In the genomic region with DNA sequence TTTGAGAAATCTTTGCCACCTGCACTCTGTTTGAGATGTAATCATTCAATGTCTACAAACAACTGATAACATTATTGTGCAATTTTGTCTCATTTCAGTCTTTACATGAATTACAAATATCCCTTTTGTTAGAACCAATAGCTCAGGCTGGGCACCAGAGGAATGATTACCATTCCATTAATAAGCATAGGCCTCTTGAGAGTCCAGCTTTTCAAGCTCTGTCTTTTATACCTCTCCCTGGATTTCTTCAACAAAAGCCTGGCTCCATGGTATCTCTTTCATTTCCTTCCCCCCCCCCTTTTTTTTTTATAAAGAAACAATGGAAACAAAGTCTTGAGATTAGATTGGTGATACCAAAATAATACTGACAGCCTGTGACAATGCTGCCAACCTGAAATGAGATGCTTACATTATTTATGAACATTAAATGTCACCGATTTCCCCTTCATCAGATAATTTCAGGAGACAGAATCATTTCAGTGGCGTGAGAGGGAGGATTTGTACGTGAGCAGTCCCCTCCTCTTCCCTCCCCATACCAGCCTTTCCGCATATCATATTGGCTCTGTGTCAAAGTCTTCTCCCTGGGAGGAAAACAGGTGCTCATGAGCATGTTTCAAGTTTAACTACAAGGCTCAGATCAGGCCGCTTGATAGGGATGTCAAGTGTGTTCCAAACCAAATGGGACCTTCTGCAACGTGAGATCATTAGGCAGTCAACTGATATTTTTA, we compare ENCODE assay signal across 18 mouse cellular contexts.
A peak's percentile ranks its signal among the peaks of the same experiment; 100 is the strongest.
DNase-seq lines count a peak whose midpoint lies in the region; ATAC-seq and TF ChIP-seq lines count a peak whose summit lies in the region.
"Had no signal": no experiment of that assay in that cellular context is flagged by ENCODE, and none has a peak within 500 bp of the region (broad histone marks: within the 10 kb centered on the region; RNA-seq: fewer than 3 reads in every experiment).

No protein-coding gene starts in this region.

- H3K27ac ChIP-seq in neural tube, embryonic 12.5 days, result no peak overlapping the region
- H3K27ac ChIP-seq in neural tube, embryonic 15.5 days (replicated peaks), result no peak overlapping the region
- no peak overlapping the region; the same call in 1 of the 2 replicates for H3K27ac ChIP-seq in hindbrain, embryonic 13.5 days
- H3K27ac ChIP-seq in midbrain, embryonic 12.5 days (replicated peaks), result 0 out of 2 replicates have a peak overlapping the region, but pooled peaks have one; percentile 15
- no peak overlapping the region for H3K27ac ChIP-seq in cerebellum, adult 2 months (ENCODE audit: insufficient read depth, low read length)
- H3K27ac ChIP-seq: layer of hippocampus, adult 2 months; liver, embryonic 12.5 days; macrophage; stomach, postnatal 0 days had no signal

- H3K4me3 ChIP-seq in neural tube, embryonic 12.5 days, result no peak overlapping the region
- H3K4me3 ChIP-seq in neural tube, embryonic 15.5 days (replicated peaks), result no peak overlapping the region
- H3K4me3 ChIP-seq in hindbrain, embryonic 13.5 days, result no peak overlapping the region
- H3K4me3 ChIP-seq in midbrain, embryonic 12.5 days, result no peak overlapping the region
- no peak overlapping the region for H3K4me3 ChIP-seq in cerebellum, adult 2 months (replicated peaks; ENCODE audit: insufficient read depth, low read depth, low read length)
- H3K4me3 ChIP-seq: layer of hippocampus, adult 2 months; liver, embryonic 12.5 days had no signal

- no peak overlapping the region for H3K4me2 ChIP-seq in neural tube, embryonic 12.5 days (replicated peaks)
- H3K4me2 ChIP-seq in neural tube, embryonic 15.5 days, result no peak overlapping the region
- no peak overlapping the region for H3K4me2 ChIP-seq in hindbrain, embryonic 13.5 days
- H3K4me2 ChIP-seq in midbrain, embryonic 12.5 days (replicated peaks), result peak overlapping the region; percentile 6; the same call in 1 of the 2 replicates
- H3K4me2 ChIP-seq: liver, embryonic 12.5 days; lung, embryonic 14.5 days had no signal

- WGBS in neural tube, embryonic 12.5 days, result 33% methylated on average over 6 of the region's 6 CpGs
- 20% methylated on average over 6 of the region's 6 CpGs for WGBS in neural tube, embryonic 15.5 days
- WGBS in hindbrain, embryonic 13.5 days, result 23% methylated on average over 6 of the region's 6 CpGs
- 22% methylated on average over 6 of the region's 6 CpGs for WGBS in midbrain, embryonic 12.5 days
- whole genome bisulfite sequencing in cerebellum, adult 2 months, result 13% methylated on average over 6 of the region's 6 CpGs

- H3K9me3 ChIP-seq in neural tube, embryonic 12.5 days, result no peaks in the 10 kb centered on the region
- H3K9me3 ChIP-seq in neural tube, embryonic 15.5 days (replicated peaks), result no peaks in the 10 kb centered on the region
- no peaks in the 10 kb centered on the region for H3K9me3 ChIP-seq in hindbrain, embryonic 13.5 days
- H3K9me3 ChIP-seq in midbrain, embryonic 12.5 days, result no peaks in the 10 kb centered on the region
- H3K9me3 ChIP-seq: liver, embryonic 12.5 days had no signal

- ATAC-seq in neural tube, embryonic 12.5 days (ENCODE audit: low FRiP score, low read depth), result 0 out of 2 replicates have a peak, but pooled peaks have one; percentile 44
- ATAC-seq in neural tube, embryonic 15.5 days (ENCODE audit: low FRiP score), result no peak
- ATAC-seq in hindbrain, embryonic 13.5 days (ENCODE audit: low FRiP score), result peak; percentile 72
- peak; percentile 89 for ATAC-seq in midbrain, embryonic 12.5 days (ENCODE audit: low FRiP score, low read depth)
- ATAC-seq: intestine, postnatal 0 days; liver, embryonic 12.5 days had no signal

- H3K4me1 ChIP-seq in neural tube, embryonic 12.5 days, result no peaks in the 10 kb centered on the region
- peaks cover 3% of the 10 kb centered on the region; the same call in 1 of the 2 replicates for H3K4me1 ChIP-seq in neural tube, embryonic 15.5 days
- H3K4me1 ChIP-seq in hindbrain, embryonic 13.5 days (replicated peaks), result peaks cover 3% of the 10 kb centered on the region; the same call in 1 of the 2 replicates
- peaks cover 5% of the 10 kb centered on the region; the same call in 1 of the 2 replicates for H3K4me1 ChIP-seq in midbrain, embryonic 12.5 days
- H3K4me1 ChIP-seq in cerebellum, adult 2 months (ENCODE audit: control insufficient read depth, insufficient read depth, low read length), result no peaks in the 10 kb centered on the region
- H3K4me1 ChIP-seq: liver, embryonic 12.5 days had no signal

- no peak for TF ChIP-seq CTCF in cerebellum, adult 2 months (IDR thresholded peaks at IDR 0.05; ENCODE audit: borderline replicate concordance, insufficient read depth, low read depth, low read length)

- H3K27me3 ChIP-seq in neural tube, embryonic 12.5 days (replicated peaks), result no peaks in the 10 kb centered on the region
- H3K27me3 ChIP-seq in neural tube, embryonic 15.5 days (replicated peaks), result no peaks in the 10 kb centered on the region
- no peaks in the 10 kb centered on the region for H3K27me3 ChIP-seq in hindbrain, embryonic 13.5 days
- no peaks in the 10 kb centered on the region for H3K27me3 ChIP-seq in midbrain, embryonic 12.5 days
- H3K27me3 ChIP-seq in cerebellum, adult 2 months (ENCODE audit: control insufficient read depth, insufficient read depth, low read length), result no peaks in the 10 kb centered on the region
- H3K27me3 ChIP-seq: liver, embryonic 12.5 days had no signal

- DNase-seq in cerebellum, adult 2 months, result no peak
- DNase-seq in kidney, postnatal 14 days, result no peak
- no peak for DNase-seq in adrenal gland, postnatal 4 days (ENCODE audit: low spot score in 2 of 2)
- DNase-seq: adrenal gland, postnatal 25 days; cerebellum, adult 9-11 months; heart, adult 18-20 months; heart, postnatal 4 days; lung, embryonic 14.5 days; right cerebral cortex, postnatal 14 days had no signal

- H3K9ac ChIP-seq in neural tube, embryonic 12.5 days, result no peak overlapping the region
- H3K9ac ChIP-seq in neural tube, embryonic 15.5 days (replicated peaks), result no peak overlapping the region
- no peak overlapping the region for H3K9ac ChIP-seq in hindbrain, embryonic 13.5 days
- H3K9ac ChIP-seq in midbrain, embryonic 12.5 days (replicated peaks), result no peak overlapping the region
- H3K9ac ChIP-seq: liver, embryonic 12.5 days; lung, embryonic 14.5 days had no signal

- TF ChIP-seq POLR2A in cerebellum, adult 2 months (IDR thresholded peaks at IDR 0.05; ENCODE audit: borderline replicate concordance, insufficient read depth, low read length), result no peak

- no peaks in the 10 kb centered on the region for H3K36me3 ChIP-seq in neural tube, embryonic 12.5 days
- H3K36me3 ChIP-seq in neural tube, embryonic 15.5 days, result no peaks in the 10 kb centered on the region
- no peaks in the 10 kb centered on the region for H3K36me3 ChIP-seq in hindbrain, embryonic 13.5 days
- H3K36me3 ChIP-seq in midbrain, embryonic 12.5 days, result no peaks in the 10 kb centered on the region
- H3K36me3 ChIP-seq: liver, embryonic 12.5 days had no signal
